Mouse (Mus musculus): ENCODE measurements around the gene Mast4. TPM values are rescaled to one million over a fixed set of nuclear protein-coding genes. Genes with fewer than 3 reads are reported as not detected.

Gene Mast4
- polyA plus RNA-seq, 1 experiment: 7.9 TPM

GRCm38 (mm10) chr13:103059995-103060652 is 274.2 kb downstream of the Mast4 start:
- DNase-seq (ENCODE audit: low read depth): no peak

GRCm38 (mm10) chr13:103056451-103056850 is 277.8 kb downstream of the Mast4 start:
- DNase-seq (ENCODE audit: low read depth): no peak

- DNase-seq (ENCODE audit: low read depth): no peak
Observed at GRCm38 (mm10) chr13:103052661-103053060, 281.6 kb downstream of the Mast4 start.

DNA sequence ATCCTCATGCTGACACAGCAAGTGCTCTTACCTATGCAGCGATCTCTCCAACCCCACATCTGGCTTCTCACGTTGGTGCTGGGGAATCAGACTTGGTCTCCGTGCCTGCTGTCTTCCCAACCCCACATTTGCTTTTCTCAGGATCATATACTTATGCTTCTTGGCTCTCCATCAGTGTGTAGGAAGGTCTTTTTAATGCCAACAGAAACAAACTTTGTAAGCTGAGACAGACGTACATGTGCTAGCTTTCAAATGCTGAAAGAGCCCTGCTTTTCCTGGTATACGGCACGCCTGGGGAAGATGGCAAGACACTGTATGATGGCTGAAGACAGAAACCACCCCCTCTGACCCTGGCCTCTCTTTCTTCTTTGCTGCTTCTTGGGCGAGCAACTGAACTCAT is 285.3 kb downstream of the Mast4 start:
- peak; percentile 50 for DNase-seq (ENCODE audit: low read depth)

DNA sequence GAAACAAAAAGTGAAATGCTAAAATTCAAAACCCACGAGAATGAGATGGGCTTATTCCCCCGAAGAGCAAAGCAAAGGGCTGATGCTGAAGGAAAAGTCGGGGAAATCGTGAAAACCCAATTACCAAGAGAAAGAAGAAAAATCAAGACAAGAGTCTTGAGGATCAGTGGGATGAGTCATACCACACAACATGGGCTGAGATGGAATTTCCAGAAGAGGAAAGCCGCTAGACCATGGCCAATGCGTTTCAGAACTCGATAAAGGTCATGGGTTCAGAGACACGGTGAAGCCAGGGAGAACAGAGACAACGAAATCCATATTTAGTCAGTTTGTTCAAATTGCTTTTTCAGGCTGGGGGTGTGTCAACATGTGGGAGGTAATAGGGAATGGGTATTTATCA is 290.6 kb downstream of the Mast4 start:
- DNase-seq (ENCODE audit: low read depth): no peak

GRCm38 (mm10) chr13:103043011-103043410 is 291.3 kb downstream of the Mast4 start:
- no peak for DNase-seq (ENCODE audit: low read depth)

DNA sequence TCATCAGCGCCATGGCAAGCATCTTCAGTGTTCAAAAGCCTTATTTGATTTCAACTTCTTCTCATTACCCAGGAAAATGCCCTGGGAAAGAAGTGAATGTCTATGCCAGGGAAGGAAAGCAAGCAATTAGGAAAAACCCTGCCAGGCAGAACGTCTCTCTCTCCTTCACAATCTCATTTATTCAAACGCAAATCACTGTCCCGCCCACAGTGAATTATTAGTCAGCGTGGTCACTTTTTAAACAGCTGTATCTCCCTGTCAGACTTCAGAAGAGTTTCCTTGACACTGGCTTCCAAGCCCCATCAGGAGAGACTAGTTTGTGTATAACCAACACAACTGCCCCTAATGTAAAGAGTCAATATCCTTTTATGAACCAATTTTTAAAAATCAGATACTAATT is 296.8 kb downstream of the Mast4 start:
- no peak for DNase-seq (ENCODE audit: low read depth)

DNA sequence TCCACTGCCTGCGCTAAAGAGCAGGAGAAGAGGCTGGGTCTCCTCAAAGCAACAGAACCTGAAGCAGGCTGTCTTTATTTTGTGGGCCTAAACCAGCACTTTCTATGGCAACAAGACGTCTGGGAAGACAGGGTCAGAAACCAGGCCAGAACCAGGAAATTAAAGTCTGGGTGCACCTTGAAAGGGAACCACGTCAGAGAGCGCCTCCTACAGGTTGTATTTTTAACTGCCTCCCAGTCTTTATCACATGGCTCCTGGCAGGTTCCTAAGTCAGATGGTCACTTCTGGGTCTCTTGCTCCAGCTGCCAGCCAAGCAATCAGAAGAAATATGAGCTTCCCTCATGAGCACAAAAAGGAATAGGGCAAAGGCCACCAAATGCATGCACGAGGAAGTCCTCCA is 304.9 kb downstream of the Mast4 start:
- no peak for DNase-seq (ENCODE audit: low read depth)

DNA sequence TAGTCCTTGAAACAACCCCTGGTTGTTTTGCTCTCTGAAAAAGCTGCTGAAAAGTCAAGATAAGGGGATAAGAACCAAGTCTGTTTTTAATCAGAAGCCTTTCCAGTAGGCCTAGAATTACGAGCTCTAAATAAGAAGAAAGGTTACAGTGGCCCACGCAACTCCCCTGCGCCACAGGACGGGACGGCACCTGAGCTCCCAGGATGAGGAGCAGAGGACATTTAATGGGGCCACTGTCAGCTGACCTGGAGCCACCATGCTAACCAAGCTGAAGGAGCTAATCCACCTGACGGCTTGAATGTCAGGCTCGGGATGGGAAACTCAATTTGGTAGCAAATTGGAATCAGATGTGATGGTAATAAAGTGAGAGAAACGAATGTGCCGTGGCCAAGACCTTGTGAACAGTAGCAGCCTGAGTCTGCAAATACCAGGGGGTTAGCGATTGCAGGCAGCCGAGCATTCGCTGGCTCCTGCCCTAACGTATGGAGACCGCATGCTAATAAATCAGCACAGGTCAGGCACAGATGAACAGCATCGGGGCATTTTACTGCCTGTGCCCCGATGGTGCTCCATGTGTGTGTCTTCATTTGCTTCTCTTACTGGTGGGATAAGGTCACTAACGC is 306.7 kb downstream of the Mast4 start:
- DNase-seq (ENCODE audit: low read depth): no peak

- DNase-seq (ENCODE audit: low read depth): no peak
Observed at GRCm38 (mm10) chr13:103025461-103025860, 308.8 kb downstream of the Mast4 start.

DNA sequence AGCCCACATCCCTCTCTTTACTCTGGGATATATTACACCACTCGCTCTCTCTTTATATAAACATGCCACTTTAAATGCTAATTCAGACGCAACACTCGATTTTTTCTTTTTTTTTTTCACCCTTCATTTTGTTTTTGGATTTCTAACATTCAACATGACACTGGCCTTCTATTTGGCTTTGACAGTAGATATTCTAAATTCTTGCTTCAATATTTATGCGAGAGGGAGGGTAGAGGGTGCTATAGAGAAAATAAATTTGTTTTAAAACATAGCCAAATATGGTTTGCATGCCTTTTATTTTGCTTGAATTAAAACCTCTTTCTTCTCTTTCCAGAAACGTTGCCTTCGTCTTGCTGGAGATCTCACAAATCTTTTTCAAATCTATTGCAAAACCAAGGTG is 315.8 kb downstream of the Mast4 start:
- DNase-seq (ENCODE audit: low read depth): no peak

DNA sequence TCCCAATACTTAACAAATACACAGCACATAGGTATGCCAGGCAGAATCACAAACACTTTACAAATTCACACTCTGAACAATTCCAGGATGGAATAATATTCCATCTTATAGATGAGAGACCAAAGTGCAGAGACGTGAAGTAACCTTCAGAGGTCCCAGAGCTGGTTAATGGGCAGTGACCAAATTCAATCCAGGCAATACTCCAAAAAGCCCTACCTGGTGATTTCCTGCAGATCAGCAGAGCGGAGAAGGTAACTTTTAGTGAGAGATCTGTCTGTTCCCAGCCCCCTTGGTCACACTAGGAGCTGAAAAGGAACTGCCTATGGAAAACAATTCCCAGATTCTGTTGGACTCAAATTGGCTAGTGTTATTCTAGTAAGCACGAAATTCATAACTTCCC is 316.6 kb downstream of the Mast4 start:
- DNase-seq (ENCODE audit: low read depth): no peak

GRCm38 (mm10) chr13:103015131-103015750 is 319.1 kb downstream of the Mast4 start:
- no peak for DNase-seq (ENCODE audit: low read depth)

DNA sequence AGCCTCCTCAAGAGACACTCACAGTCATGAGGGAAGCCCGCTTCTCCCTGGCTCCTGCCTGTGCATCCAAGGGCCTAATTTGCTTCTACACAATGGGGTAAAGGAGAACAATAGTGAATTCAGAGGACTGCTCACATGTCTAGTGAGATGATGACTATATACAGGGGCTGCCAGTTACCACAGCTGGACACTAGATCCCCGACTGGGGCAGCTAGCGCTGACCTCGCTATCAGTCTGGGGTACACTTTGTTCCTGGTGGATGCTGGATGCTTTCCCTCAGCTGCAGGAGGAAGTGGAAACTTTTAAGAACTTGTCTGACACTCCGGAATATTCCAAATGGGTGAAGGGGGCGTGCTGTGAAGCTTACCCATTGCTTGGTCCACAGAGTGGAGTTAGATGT is 319.7 kb downstream of the Mast4 start:
- DNase-seq (ENCODE audit: low read depth): no peak

- no peak for DNase-seq (ENCODE audit: low read depth)
Observed at GRCm38 (mm10) chr13:103014222-103014621, 320.1 kb downstream of the Mast4 start.

GRCm38 (mm10) chr13:103005227-103005626 is 329.1 kb downstream of the Mast4 start:
- no peak for DNase-seq (ENCODE audit: low read depth)

DNA sequence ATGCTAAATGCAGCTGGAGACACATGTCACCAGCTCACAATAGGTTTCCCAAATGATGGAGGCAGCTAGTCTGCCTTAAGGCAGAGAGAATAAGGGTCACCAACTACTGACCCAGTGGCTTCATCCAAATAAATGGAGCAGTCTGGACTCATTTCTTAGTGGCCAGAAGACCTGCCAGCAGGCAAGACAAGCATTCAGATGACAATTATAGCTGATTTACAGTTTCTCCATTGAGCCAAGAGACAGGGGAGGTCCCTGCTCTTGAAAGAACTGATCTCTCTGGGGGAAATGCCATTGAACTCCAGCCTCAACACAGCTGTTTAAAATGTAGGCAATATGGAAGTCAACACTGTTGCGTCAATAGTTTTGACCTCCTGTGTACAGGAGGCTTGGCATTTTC is 332.5 kb downstream of the Mast4 start:
- DNase-seq (ENCODE audit: low read depth): no peak

- no peak for DNase-seq (ENCODE audit: low read depth)
Observed at GRCm38 (mm10) chr13:103000891-103001290, 333.4 kb downstream of the Mast4 start.

GRCm38 (mm10) chr13:102994098-102994497 is 340.2 kb downstream of the Mast4 start:
- no peak for DNase-seq (ENCODE audit: low read depth)

DNA sequence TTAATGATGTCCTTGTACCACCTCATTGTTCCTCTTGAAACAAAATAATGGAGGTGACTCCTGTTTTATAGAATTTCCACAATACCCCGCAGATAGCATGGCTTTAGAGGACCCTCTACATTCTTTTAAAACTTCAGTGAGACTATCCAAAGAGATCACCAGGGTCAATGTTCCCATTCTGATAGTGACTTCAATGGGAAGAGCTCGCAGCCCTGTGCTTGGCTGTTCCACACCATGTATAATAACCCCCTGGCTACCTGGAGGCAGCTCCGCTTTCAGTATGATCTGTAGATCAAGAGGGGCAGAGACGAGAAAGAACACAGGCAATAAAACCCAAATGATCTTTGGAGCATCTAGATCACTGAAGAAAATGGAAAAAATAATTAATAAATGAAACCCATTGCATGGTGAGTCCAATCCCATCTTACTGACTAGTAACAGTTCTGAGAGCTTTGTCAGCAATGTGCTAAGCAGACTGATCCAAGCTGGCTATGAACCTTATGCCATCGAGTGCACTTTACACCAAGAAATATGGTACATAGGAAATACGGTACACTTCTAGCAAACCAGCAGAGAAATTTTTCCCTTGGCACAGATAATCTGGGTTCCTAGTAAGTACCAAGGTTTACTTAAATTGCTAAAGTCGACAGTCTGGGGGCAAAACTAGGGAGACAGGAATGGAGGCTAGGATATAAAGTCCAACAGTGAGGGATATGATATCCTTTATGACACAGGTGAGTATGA is 341.4 kb downstream of the Mast4 start:
- no peak for DNase-seq (ENCODE audit: low read depth)

GRCm38 (mm10) chr13:102991928-102992327 is 342.4 kb downstream of the Mast4 start:
- DNase-seq (ENCODE audit: low read depth): no peak

DNA sequence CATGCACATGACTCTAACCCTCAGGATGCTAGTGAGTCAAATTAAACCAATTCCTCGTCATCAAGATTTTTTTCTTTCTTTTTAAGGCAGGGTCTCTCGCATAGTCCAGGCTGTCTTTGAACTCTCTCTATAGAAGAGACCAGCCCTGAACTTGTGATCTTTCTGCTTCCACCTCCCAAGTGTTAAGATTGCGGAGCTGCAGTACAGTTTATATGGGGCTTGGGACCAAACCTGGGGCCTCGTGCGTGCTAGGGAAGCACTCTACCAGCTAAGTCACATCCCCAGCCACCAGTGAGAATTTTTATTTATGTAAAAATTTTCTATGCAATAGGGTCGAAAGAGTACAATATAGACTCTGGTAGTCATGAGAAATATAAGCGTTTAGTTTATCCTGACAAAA is 343.1 kb downstream of the Mast4 start:
- DNase-seq (ENCODE audit: low read depth): no peak

GRCm38 (mm10) chr13:102990085-102990484 is 344.2 kb downstream of the Mast4 start:
- no peak for DNase-seq (ENCODE audit: low read depth)

All from gonadal fat pad, adult 2 months (tissue).